Mouse (Mus musculus) adrenal gland, postnatal 25 days (tissue): Measurements from ENCODE around the gene Taf4. TPM values are rescaled to one million over a fixed set of nuclear protein-coding genes. Genes with fewer than 3 reads are reported as not detected.

Experiments used
- DNase-seq: peaks from one replicate; pipeline ENCODE4 v3.0.0; 2021; ENCODE audit warnings: mixed read lengths
- total RNA-seq: library from RNA; stranded (reverse); gene quantifications from 2 replicates; pipeline ENCODE4 v1.2.3, GENCODE M21; 2021

Taf4 gene
- total RNA-seq, 1 experiment from 2014 or later: 25.3 TPM

DNA sequence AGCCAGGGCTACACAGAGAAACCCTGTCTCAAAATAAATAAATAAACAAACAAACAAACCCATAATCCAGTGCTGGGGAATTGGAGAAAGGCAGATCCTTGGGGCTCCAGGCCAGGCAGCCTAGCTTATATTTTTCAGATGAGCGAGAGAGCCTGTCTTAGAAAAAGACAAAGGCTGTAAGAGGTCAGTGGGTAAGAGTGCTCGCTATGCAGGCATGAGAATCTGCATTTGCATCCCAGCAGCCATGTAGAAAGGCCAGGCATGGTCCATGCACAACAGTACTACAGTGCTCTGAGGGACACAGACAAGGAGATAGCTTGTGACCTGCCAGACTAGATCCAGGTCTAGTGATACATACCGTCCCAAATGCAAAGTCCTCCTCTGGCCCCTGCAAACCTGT is 6.3 kb upstream of the Taf4 start:
- DNase-seq: no peak

DNA sequence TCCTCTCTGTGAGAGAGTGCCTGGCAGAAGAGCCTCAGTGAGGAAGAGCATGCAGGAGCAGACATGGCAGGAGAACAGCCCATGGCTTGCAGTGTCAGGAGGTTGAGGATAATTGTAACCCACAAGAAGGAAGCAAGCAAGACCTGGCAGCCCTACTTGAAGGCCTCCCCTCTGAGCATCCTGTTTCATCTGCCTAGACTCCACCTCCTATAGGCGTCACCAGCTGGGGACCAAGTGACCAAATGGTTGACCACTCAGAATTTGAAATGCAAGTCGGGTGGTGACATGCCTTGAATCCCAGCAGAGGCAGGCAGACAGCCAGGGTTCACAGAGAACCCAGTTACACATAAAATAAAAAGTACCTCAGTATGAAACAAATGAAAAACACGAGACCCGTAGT is 4.2 kb upstream of the Taf4 start:
- DNase-seq: no peak

DNA sequence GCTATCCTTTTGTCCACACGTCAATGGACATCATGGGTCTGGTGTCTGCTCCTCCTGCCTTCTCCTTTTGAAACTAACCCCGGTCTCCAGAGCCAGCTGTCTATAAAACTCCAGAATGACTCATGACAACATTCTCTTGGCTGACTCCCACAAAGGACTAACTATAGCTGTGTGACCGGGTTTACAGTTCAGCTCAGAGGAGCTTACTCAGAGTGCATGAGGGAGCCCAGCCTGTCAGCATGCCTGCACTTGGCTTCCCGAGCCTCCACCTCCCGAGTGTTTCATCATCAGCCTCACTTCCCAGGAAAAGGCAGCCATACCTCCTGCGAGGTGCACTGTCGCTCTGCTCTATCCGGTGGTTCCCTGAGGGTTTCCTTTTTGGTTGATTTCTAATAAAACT is 3.4 kb upstream of the Taf4 start:
- peak; percentile 25 for DNase-seq

DNA sequence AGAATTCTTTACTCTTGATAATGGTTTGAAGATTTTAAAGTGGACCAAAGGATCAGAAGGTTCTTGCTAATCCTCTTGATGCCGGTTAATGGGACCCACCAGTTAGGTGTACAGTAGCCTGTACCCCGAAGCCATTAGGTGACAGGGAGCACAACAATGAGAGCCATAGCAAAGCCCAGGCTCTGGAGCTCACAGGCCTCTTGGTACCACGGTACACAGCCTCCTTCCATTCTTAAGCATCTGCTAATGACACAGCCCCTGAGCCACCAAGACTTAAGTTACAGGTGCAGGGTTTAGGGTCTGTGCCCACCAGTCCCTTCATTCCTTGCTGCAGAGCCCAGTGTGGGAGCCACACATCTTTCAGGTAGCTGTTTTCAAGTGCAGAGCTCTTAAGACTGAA is 1.8 kb upstream of the Taf4 start:
- no peak for DNase-seq

DNA sequence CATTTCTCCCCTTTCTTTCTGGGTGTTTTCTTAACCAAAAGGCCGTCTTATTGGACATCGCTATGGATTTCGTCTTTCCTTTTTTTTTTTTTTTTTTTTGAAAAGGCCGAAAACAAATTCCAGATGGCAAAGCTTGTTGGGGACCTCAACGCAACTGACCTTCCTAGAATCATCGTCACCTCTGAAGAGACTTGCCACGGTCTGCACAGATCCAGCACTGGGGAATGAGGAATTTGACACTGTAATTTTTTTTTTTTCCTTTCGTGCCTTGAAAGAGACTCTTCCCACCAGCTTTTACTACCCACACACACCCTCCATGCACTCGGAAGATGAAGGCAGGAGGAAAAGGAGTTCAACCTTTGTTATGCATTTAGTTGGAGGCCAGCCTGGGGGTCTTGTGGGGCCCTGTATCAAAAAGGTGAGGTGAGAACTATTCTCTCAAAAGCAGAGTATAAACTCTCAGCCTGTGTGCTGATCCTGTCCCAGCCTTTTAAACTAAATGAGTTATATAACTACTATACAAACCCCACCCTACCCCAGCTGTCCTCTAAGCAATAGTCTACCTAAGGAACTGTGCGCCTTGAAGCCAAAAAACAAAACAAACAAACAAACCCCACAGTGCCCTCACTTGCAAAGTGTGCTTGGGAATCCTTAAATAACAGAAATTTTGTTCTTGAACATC is 1.0 kb upstream of the Taf4 start:
- DNase-seq: no peak

DNA sequence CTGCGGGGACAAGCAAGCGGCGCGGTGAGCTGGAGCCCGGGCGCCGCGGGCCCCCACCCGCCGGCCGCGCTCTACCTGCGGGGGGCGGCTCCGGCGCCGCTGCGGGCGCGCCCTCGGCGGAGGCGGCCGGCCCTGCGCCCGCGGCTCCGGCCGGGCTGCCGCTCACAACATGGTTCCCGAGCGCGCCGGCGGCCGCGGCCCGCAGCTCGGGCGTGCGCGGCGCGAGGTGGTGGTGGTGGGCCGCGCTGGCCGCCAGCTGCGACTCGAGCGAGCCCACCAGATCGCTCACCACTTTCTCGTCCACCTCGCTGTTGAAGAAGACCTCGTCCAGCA is 185 bp downstream of the Taf4 start:
- no peak for DNase-seq

DNA sequence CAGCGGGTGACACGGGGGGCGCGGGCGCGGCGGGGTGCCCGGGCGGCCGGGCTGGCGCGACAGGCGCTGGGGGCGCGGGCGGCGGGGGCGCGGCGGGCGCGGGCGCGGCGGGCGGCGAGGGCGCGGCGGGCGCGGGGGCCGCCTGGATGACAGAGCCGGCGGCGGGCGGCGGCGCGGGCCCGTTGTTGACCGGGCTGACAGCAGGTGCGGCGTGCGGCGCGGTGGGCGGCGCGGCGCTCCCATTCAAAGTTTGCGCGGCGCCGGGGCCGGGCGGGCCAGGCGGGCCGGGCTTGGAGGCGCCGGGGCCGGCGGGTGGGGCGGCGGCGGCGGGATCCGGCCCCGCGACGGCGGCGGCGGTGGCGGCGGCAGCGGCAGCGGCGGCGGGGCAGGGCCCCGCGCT is 595 bp downstream of the Taf4 start:
- peak; percentile 32 for DNase-seq

DNA sequence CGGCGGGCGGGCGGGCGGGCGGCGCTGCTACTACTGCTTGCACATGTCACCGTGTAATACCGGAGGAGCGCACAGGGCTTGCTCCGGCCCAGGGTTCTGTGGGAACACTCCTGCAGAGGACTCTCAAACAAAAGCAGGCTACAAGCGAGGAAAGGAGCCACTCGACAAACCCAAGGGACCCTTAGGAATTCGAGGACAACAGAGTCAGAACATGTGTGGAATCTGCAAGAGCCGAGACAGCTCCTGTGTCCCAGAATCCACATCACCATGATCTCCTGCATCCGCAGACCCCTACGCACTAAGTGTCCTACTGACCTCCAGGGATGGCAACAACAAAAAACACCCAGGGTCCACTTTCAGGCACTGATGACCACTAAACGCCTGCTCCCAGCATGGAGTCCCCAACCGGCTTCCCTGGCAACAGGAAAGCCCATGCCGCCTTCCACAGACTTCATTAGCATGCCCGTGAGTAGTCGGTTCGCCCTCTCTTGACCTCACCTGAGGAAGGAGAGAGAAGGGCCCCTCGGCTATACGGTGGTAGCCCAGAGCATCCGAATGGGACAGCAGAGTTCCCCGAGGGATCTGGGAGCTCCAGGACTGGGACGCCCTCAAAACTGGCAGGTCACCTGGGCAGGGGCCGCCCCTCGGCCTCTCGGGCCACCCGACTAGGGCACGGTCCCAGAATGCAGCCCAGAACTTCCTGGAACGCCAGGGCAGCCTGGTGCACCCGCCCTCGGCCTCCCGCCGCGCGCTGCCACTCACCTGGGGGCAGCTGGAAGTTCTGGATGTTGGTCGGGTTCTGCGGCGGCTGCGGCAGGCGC is 1.6 kb downstream of the Taf4 start:
- peak; percentile 35 for DNase-seq

DNA sequence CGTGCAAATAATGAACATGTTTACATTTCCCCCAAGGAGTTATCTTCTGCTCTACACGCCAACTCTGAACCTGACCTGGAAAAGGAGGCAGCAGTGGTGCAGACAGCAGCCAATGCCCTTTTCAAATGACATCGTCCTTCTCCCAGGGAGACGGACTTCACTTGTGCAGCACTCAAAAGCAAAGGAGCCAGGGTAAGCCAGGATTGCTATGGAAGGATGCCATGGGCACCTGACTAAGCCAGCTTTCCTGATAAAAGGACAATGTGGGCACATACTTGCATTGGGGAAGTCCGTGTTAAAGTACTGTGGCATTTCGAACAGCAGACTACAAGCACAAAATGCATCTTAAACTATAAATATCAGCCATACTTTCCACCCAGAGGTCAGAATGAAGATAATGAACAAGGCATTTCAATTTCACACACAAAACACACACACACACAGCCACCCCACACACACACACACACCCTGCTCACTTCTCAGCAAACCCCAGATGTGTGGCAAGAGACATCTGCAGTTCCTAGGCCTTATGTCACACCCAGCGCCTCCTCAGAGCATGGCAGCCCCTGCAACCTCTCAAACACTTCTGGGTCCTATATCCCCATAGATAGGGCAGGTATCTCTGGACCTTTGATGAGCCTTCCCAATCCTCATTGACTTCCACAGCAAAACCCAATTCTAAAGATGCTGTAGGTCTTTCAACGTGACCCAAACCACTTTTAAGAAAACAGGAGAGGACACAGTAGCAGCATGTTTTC is 2.4 kb downstream of the Taf4 start:
- DNase-seq: peak; percentile 24

DNA sequence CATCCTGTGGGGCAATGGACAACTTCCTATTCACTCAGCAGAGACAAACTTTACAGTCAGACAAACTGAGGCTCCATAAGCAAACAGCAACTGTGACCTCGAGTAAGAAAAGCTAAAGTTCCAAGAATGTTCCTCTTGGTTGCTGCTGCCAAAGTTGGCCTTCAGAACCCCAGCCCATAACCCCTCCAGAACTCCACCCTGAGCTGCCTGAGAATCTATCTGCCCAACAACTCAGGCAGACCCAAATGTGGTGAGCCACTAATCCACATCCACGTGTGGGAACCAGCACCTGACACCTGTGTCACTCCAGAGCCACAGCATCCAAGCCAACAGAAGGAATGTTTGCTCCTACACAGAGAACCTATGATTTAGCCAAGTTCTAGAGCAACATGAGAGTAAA is 4.0 kb downstream of the Taf4 start:
- no peak for DNase-seq

DNA sequence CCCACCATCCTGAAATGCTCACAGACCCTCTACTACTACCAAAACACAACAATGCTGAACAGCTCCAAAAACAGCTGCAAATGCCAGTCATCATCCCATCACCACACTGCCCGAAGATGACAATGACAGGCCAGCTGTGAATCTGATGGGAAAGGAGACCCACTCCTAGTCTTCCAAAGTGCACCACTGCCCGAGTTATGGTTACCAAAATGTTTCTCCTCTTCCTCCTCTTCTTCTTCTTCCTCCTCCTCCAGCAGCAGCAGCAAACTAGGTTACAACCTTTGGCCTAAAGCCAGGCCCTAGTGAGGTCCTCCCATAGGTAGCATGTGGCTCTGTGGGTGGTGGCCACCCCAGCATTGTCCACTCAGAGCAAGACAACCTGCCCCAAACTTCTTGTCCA is 4.6 kb downstream of the Taf4 start:
- DNase-seq: no peak

DNA sequence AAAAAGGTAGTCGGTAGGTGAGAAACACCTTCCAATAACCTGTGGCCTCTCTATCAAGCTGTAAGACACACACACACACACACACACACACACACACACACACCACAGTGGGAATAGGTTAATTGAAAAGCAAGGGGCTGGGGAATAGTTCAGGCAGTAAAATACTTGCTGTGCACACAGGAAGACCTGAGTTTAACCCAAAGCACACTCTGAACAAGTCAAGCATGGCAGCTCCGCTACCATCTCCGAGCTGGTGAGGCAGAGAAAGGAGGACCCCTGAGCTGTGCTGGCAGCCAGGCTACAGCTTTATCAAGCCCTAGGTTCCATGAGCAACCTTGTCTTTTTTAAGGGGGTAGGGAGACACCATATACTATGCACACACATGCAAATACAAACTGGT is 7.3 kb downstream of the Taf4 start:
- DNase-seq: no peak

DNA sequence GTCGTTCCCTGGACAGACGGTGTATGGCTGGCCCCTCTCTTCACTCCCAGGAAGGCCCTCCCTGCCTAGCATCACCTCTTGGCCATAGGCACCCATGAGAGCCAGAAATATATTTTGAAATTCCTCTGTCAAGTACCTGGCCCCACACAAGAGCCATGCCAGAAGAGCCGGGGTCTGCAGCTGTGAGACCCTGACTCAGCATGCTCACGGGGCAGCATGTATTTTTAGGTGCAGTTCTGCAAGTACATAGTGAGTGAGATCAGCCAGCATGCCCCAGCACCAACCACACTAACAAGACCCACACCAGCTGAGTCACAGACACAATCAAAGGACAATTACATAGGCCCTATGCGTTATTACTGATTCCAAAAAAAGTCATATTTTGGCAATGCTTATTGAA is 8.8 kb downstream of the Taf4 start:
- no peak for DNase-seq

DNA sequence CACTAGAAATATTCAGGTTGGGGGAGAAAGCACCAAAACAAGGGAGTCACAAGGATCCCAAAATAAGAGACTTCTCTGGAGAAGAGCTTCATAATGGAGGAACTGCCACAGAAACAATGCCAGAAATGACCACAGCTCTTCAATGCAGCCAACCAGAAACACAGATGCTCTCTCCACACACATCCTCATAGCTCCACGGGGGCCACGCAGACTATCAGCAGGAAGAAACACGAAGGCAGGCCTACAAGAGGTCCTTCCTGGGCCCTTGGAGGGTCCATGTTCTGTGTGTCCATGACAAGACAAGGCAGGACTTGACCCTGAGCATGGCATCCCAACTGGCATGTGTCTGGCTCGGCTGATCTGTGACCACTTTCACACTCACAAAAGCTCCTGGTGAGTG is 15.0 kb downstream of the Taf4 start:
- no peak for DNase-seq

DNA sequence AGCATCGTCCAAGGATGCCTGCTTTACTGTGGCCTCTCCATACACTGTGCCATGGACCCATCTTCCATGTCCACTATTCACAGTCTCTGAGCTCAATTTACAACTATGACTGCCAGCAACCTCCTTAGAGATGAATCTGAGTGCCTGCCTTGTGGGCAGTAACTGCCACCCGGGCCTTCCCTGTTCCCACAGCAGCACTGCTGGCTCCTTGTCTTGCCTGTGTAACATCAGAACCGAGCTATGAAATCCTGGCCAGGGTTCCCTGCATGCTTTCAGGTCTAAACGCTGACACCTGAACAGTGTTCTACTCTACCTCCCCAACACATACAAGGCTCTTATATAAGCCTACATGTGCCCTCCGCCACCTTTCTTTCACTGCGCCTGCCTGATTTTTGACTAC is 16.1 kb downstream of the Taf4 start:
- no peak for DNase-seq

DNA sequence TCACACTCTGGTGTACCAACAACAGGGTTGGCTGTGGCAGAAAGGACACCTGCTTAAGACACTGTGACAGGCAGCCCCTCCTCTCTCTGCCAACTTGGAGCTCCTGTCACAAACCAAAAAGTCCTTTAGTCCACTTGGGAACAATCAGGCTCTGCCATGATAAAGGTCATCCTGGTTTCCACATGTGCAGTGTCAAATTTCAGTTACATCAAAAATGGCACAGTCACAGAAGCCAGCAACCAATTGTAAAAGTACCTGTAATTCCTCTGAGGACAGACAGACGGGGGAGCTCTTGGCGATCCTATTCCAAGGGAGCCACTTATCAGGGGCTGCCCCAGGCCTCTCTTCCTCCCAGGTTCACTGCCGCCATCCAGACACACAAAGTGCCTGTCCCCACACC is 17.1 kb downstream of the Taf4 start:
- no peak for DNase-seq

DNA sequence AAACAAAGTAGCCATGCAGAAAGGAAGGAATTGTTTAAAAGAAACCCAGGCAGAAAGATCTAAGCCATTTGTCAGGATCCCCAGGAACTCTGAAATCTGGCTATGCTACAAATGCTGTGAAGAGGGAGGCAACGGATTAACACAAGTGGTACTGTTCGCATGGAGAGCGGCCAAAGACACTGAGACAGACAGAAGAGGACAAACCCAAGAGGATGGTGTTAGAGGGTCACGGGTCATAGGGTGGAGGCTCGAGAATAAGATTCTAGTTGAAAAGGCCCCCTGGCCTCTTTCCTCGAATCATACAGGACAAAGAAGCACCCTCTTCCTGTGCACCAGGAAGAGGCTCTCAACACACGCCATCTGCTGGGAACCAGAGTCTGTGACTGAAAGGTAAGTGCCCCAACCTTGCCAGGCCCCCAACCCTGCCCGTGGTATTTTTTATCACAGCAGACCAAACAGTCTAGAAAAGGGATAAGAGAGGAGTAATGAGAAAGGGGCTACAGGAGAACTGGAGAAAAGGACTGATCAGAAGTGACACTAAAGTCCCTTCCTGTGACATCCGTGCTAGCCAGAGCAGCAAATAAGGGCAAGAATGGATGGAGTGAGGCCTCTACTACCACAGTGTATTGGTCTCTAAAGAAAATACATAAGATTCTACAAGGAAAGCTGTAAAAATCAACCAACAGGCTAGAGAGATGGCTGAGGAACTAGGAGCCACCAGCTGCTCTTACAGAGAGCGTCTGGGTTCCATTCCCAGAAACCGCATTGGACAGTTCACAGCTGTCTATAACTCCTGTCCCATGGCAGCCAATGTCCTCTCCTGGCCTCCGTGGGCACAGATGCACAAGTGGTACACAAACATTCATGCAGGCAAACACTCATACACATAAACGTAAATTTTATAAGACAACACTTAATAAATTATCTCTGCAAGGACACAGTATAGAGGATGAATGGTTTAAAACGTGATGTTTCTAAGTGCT is 24.6 kb downstream of the Taf4 start:
- no peak for DNase-seq

DNA sequence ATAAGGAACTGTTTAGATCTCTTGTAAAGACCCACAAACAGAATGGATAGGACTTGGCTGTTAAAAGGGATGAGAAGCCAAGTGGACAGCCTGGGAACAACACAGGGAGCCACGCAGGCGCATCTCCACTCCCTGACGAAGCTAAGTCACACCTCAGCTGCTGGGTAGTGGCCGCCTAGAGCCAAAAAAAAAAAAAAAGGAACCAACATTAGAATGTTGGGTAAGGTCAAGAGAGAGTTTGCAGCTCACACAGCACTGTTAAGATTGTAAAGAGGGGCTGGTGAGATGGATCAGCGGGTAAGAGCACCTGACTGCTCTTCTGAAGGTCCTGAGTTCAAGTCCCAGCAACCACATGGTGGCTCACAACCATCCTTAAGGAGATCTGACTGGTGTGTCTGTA is 27.6 kb downstream of the Taf4 start:
- DNase-seq: no peak

DNA sequence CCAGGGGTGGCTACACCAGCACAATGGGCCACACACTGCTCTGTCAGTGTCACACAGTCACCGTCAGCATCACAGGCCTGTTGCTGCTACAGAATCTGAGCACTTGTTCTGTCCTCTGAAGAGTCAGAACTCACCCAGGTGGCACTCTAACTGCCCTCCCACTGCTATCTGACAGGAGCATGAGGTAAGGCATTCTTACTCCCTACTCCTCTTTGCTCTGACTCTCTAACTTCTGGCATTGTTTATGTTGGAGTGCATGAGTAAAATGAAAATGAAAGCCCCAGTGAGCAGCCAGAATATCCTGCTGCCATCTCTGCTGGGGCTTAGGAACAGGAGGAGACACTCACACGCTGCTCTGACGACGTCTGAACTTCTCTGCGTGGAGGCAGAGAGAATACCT is 28.8 kb downstream of the Taf4 start:
- no peak for DNase-seq

DNA sequence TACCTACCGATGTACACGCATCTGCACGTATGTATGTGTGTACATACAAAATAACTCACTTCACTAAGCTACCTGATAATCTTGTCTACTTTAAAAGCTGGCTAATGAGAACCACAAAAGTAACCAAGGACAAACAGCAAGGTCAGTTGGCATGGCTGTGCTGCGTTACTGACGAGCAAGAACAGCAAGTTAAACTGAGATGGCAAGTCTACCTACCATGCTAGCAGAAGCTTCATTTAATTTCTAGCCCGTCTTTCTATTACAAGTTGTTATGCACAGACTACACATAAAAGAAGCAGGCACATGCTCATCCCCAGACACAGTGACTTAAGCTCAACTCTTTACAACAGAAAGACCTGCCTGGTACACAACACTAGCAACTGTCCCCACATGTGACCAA is 29.9 kb downstream of the Taf4 start:
- DNase-seq: no peak

DNA sequence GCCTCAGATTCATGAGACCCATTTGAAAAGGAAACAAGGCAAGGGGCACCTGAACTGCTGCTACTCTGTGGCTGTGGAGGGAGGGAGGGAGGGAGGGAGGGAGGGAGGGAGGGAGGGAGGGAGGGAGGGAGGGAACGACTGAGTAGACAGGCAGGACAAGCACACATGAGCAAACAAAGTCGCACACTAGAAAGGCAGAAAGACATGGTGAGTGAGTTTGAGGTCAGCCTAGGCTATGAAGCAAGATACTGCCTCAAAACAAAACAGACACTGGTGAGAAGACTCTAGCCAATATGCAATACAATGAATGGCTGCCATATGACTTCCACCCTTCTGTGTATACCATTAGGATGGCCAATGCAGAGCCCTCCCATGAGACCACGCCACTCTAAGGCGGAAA is 31.4 kb downstream of the Taf4 start:
- DNase-seq: no peak

DNA sequence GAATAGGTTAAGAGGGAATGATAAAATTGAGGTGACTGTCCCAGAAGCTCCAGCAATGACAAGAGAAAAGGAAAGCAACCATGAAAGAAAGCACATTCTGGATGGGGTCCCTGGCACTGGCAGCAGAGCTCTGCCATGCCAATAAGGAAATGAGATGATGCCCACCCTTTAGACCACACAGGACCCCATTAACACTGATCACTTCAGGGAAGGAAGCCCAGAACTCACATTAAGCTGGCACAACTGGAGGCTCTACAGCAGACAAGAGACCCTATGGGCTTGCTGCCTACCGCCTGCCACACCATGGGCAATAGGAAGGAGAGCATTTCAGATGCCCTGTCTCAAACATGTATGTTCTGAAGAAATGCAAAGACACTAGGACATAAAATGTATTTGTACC is 34.8 kb downstream of the Taf4 start:
- DNase-seq: no peak
